ENCODE assay signal across 39 mouse cellular contexts in the genomic region with DNA sequence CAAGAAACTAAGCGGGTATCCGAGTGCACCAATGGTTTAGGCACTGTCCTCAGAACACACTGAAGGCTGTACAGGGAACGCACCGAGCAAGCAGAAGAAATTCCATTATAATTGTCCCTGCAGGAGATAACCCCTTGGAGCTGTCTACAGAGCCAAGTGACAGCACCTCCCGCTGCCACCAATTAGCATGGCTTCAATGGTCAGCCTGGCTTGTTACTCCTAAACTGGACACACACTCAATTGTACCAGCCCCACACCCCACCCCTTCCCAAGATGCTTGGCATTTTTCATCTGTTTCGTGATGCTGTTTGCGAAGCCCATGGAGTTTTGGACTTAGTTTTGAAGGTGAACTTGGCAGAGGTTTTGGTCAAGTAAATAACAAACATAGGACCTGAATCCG. TPM values are rescaled to one million over a fixed set of nuclear protein-coding genes. Genes with fewer than 3 reads are reported as not detected.
A peak's percentile ranks its signal among the peaks of the same experiment; 100 is the strongest.
DNase-seq lines count a peak whose midpoint lies in the region; ATAC-seq lines count a peak whose summit lies in the region.
"Had no signal": no experiment of that assay in that cellular context is flagged by ENCODE, and none has a peak within 500 bp of the region (broad histone marks: within the 10 kb centered on the region; RNA-seq: fewer than 3 reads in every experiment).

No protein-coding gene starts in this region.

- peaks cover 36% of the 10 kb centered on the region for H3K4me1 ChIP-seq in heart, embryonic 13.5 days
- H3K4me1 ChIP-seq: embryonic facial prominence, embryonic 13.5 days; limb, embryonic 12.5 days had no signal

- no peak overlapping the region for H3K4me2 ChIP-seq in heart, embryonic 13.5 days
- H3K4me2 ChIP-seq: embryonic facial prominence, embryonic 13.5 days; hindbrain, embryonic 14.5 days; limb, embryonic 12.5 days; liver, embryonic 11.5 days; midbrain, embryonic 11.5 days had no signal

- no peak for ATAC-seq in heart, embryonic 13.5 days (ENCODE audit: extremely low read depth, insufficient number of reproducible peaks, low FRiP score, low TSS enrichment)
- ATAC-seq: forebrain, embryonic 16.5 days; inflammation-experienced regulatory T-cells, adult 6 months; midbrain, embryonic 16.5 days had no signal

- H3K9me3 ChIP-seq in heart, embryonic 13.5 days: no peaks in the 10 kb centered on the region
- H3K9me3 ChIP-seq: embryonic facial prominence, embryonic 13.5 days; forebrain, embryonic 10.5 days; limb, embryonic 12.5 days had no signal

- intact Hi-C loops in heart, postnatal 10 days (cut with DNase I): no loop called here
- intact Hi-C loops in left cerebral cortex, postnatal 4 days (cut with DNase I): no loop called here
- intact Hi-C loops in left cerebral cortex, postnatal 36 days (cut with DNase I): no loop called here

- H3K27me3 ChIP-seq in heart, embryonic 13.5 days (replicated peaks): peaks cover 84% of the 10 kb centered on the region
- H3K27me3 ChIP-seq: embryonic facial prominence, embryonic 13.5 days had no signal

- H3K36me3 ChIP-seq in heart, embryonic 13.5 days: no peaks in the 10 kb centered on the region
- H3K36me3 ChIP-seq: embryonic facial prominence, embryonic 13.5 days; forebrain, embryonic 10.5 days; limb, embryonic 12.5 days had no signal

- no peak overlapping the region for H3K9ac ChIP-seq in heart, embryonic 13.5 days
- H3K9ac ChIP-seq: embryonic facial prominence, embryonic 13.5 days; hindbrain, embryonic 14.5 days; limb, embryonic 12.5 days had no signal

- H3K4me3 ChIP-seq in heart, embryonic 13.5 days: no peak overlapping the region
- H3K4me3 ChIP-seq: embryonic facial prominence, embryonic 13.5 days; forebrain, embryonic 10.5 days; gastrocnemius, adult 2 months; limb, embryonic 12.5 days had no signal

- WGBS in heart, embryonic 13.5 days: 40% methylated on average over 8 of the region's 8 CpGs

- H3K27ac ChIP-seq in heart, embryonic 13.5 days (replicated peaks): peak overlapping the region; percentile 58
- H3K27ac ChIP-seq: embryonic facial prominence, embryonic 13.5 days; forebrain, embryonic 10.5 days; gastrocnemius, adult 2 months; hindbrain, embryonic 14.5 days; limb, embryonic 12.5 days had no signal

- DNase-seq in cerebellum, postnatal 25 days: peak; percentile 6 to 7
- DNase-seq in cerebellum, adult 18-20 months: no peak
- DNase-seq in heart, postnatal 10 days: no peak
- DNase-seq in left cerebral cortex, postnatal 4 days: peak; percentile 15
- no peak for DNase-seq in left cerebral cortex, postnatal 36 days (ENCODE audit: low spot score in 2 of 2)
- no peak for DNase-seq in spleen, postnatal 14 days (ENCODE audit: low spot score in 2 of 2)
- DNase-seq: adrenal gland, postnatal 14 days; cerebellum, adult 11-12 months; gastrocnemius, adult 2 months; gastrocnemius, postnatal 36 days; kidney, adult 11 months; kidney, postnatal 14 days; layer of hippocampus, adult 9-11 months; lung, postnatal 36 days; right cerebral cortex, postnatal 4 days; thymus, postnatal 4 days had no signal

RNA-seq across cellular contexts. Expression of a gene that starts 1.2 kb away (rescaled TPM):
- polyA plus RNA-seq in heart, embryonic 13.5 days (2015; fragmentation: Nextera tagmentation; extraction: Ambion mirVana): 4.2 and 4.8 TPM in 2 replicates
- 100 to 1,000 TPM in 1 of 2 experiments, 10 to 100 TPM in 1; 23.2 to 106 TPM for total RNA-seq in heart, postnatal 10 days (2021)
- under 1 TPM in 1 of 2 experiments, not detected in 1; 0.12 TPM for total RNA-seq in left cerebral cortex, postnatal 4 days (2021)
- not detected for total RNA-seq in left cerebral cortex, postnatal 36 days (2021)
- total RNA-seq: common myeloid progenitor, adult 5-6 weeks; gastrocnemius, adult 2 months; gastrocnemius, postnatal 36 days; left cerebral cortex, postnatal 10 days; megakaryocyte, adult 5-6 weeks; MEL; neutrophil, adult 5-6 weeks had no signal
- polyA plus RNA-seq: embryonic facial prominence, embryonic 13.5 days; forebrain, embryonic 10.5 days; forebrain, embryonic 16.5 days; hindbrain, embryonic 14.5 days; inflammation-experienced regulatory T-cells, adult 6 months; kidney, embryonic 14.5 days; limb, embryonic 12.5 days; midbrain, embryonic 11.5 days; midbrain, embryonic 16.5 days; neural tube, embryonic 11.5 days; spleen, adult 2 months; stomach, embryonic 14.5 days; testis, adult 2 months; thymus, postnatal 0 days had no signal

RNA-seq across cellular contexts. Expression of a gene that starts 38.9 kb away (rescaled TPM):
- 0.99 and 1.4 TPM in 2 replicates for polyA plus RNA-seq in heart, embryonic 13.5 days (2015; fragmentation: Nextera tagmentation; extraction: Ambion mirVana)
- total RNA-seq in heart, postnatal 10 days (2021): 1 to 10 TPM; 1.1 to 1.7 TPM
- total RNA-seq in left cerebral cortex, postnatal 4 days (2021): 1 to 10 TPM in 1 of 2 experiments, under 1 TPM in 1; 0.87 to 2.0 TPM
- total RNA-seq in left cerebral cortex, postnatal 36 days (2021): 1 to 10 TPM; 2.9 to 3.6 TPM
- total RNA-seq: common myeloid progenitor, adult 5-6 weeks; megakaryocyte, adult 5-6 weeks; MEL; neutrophil, adult 5-6 weeks had no signal
- polyA plus RNA-seq: forebrain, embryonic 10.5 days; forebrain, embryonic 16.5 days; inflammation-experienced regulatory T-cells, adult 6 months; kidney, embryonic 14.5 days; limb, embryonic 12.5 days; liver, embryonic 16.5 days; neural tube, embryonic 11.5 days; spleen, adult 2 months; thymus, postnatal 0 days had no signal

RNA-seq across cellular contexts. Expression of a gene that starts 54.5 kb away (rescaled TPM):
- not detected in 2 replicates for polyA plus RNA-seq in heart, embryonic 13.5 days (2015; fragmentation: Nextera tagmentation; extraction: Ambion mirVana)
- not detected for total RNA-seq in heart, postnatal 10 days (2021)
- total RNA-seq in left cerebral cortex, postnatal 4 days (2021): not detected
- not detected for total RNA-seq in left cerebral cortex, postnatal 36 days (2021)
- total RNA-seq: adrenal gland, postnatal 14 days; common myeloid progenitor, adult 5-6 weeks; gastrocnemius, adult 2 months; gastrocnemius, postnatal 36 days; heart, postnatal 25 days; left cerebral cortex, postnatal 10 days; megakaryocyte, adult 5-6 weeks; MEL; neutrophil, adult 5-6 weeks had no signal
- polyA plus RNA-seq: embryonic facial prominence, embryonic 13.5 days; forebrain, embryonic 10.5 days; forebrain, embryonic 16.5 days; hindbrain, embryonic 14.5 days; inflammation-experienced regulatory T-cells, adult 6 months; kidney, embryonic 14.5 days; limb, embryonic 12.5 days; liver, embryonic 11.5 days; liver, embryonic 16.5 days; midbrain, embryonic 11.5 days; midbrain, embryonic 16.5 days; neural tube, embryonic 11.5 days; spleen, adult 2 months had no signal

Comparison
In these comparisons a context has a peak if more than half of its experiments do, and no peak if none do; other contexts are left out.
1. DNase-seq: peak in cerebellum, postnatal 25 days (2 of 2) and left cerebral cortex, postnatal 4 days (single experiment); none in cerebellum, adult 18-20 months (0 of 2), heart, postnatal 10 days (0 of 2), left cerebral cortex, postnatal 36 days (0 of 2) and spleen, postnatal 14 days (0 of 2).
2. RNA of a gene that starts 1.2 kb away (total RNA-seq): 23.2 to 106 TPM in heart, postnatal 10 days; 0.12 TPM in left cerebral cortex, postnatal 4 days and not detected in left cerebral cortex, postnatal 36 days; every median in the first group is over 10 times any median in the second.